Mouse (Mus musculus) frontal cortex, postnatal 14 days (tissue): ENCODE data around the gene Uggt1.

Experiments
- DNase-seq, 2 experiments: peaks; one replicate each; pipeline ENCODE4 v3.0.0; 2022; ENCODE audit warnings: low spot score in 2 of 2

Gene Uggt1

GRCm38 (mm10) chr1:36257276-36257675, 12.8 kb upstream of the Uggt1 start:
- no peak for DNase-seq

- no peak for DNase-seq
Measured at GRCm38 (mm10) chr1:36255871-36256640, 11.5 kb upstream of the Uggt1 start.

GRCm38 (mm10) chr1:36254635-36255360, 10.3 kb upstream of the Uggt1 start:
- DNase-seq: no peak

GRCm38 (mm10) chr1:36252791-36253190, 8.3 kb upstream of the Uggt1 start:
- peak; percentile 43 to 63 for DNase-seq

GRCm38 (mm10) chr1:36251426-36251825, 6.9 kb upstream of the Uggt1 start:
- no peak for DNase-seq

- DNase-seq: no peak
Measured at GRCm38 (mm10) chr1:36246688-36247087, 2.2 kb upstream of the Uggt1 start.

- no peak for DNase-seq
Measured at GRCm38 (mm10) chr1:36244828-36245215, 302 bp upstream of the Uggt1 start.

GRCm38 (mm10) chr1:36243447-36244057, 968 bp downstream of the Uggt1 start:
- no peak for DNase-seq

- no peak for DNase-seq
Measured at GRCm38 (mm10) chr1:36241903-36242429, 2.6 kb downstream of the Uggt1 start.

GRCm38 (mm10) chr1:36240176-36240575, 4.3 kb downstream of the Uggt1 start:
- DNase-seq: no peak

GRCm38 (mm10) chr1:36239396-36239795, 5.1 kb downstream of the Uggt1 start:
- no peak for DNase-seq

- no peak for DNase-seq
Measured at GRCm38 (mm10) chr1:36235855-36236254, 8.7 kb downstream of the Uggt1 start.

- DNase-seq: no peak
Measured at GRCm38 (mm10) chr1:36235057-36235639, 9.4 kb downstream of the Uggt1 start.

- DNase-seq: no peak
Measured at GRCm38 (mm10) chr1:36233218-36233617, 11.3 kb downstream of the Uggt1 start.

- no peak for DNase-seq
Measured at GRCm38 (mm10) chr1:36230919-36231705, 13.4 kb downstream of the Uggt1 start.

- no peak for DNase-seq
Measured at GRCm38 (mm10) chr1:36228461-36228860, 16.1 kb downstream of the Uggt1 start.

GRCm38 (mm10) chr1:36224648-36225047, 19.9 kb downstream of the Uggt1 start:
- DNase-seq: no peak

- DNase-seq: no peak
Measured at GRCm38 (mm10) chr1:36214324-36214723, 30.2 kb downstream of the Uggt1 start.

- DNase-seq: no peak
Measured at GRCm38 (mm10) chr1:36201739-36202138, 42.8 kb downstream of the Uggt1 start.

GRCm38 (mm10) chr1:36194482-36194881, 50.0 kb downstream of the Uggt1 start:
- no peak for DNase-seq

GRCm38 (mm10) chr1:36191966-36192365, 52.6 kb downstream of the Uggt1 start:
- no peak for DNase-seq
